Mouse (Mus musculus) ES-E14 (cell line): ENCODE measurements around the gene Fscn2. TPM values are rescaled to one million over a fixed set of nuclear protein-coding genes. Genes with fewer than 3 reads are reported as not detected.

ENCODE experiments used
- DNase-seq: peaks from one replicate; pipeline ENCODE4 v3.0.0-alpha.2; 2013; ENCODE audit warnings: low read depth, low spot score
- H3K27ac ChIP-seq: 2 replicates; pipeline ENCODE4 v1.5.1; 2012; ENCODE audit warnings: low read depth, mild to moderate bottlenecking, low read length, moderate library complexity, mixed read lengths; ENCODE audit not compliant: poor library complexity, insufficient read depth, severe bottlenecking
- H3K36me3 ChIP-seq: 2 replicates; pipeline ENCODE4 v1.6.1; 2012; ENCODE audit warnings: mild to moderate bottlenecking, low read length, moderate library complexity, mixed read lengths; ENCODE audit not compliant: control insufficient read depth, poor library complexity, insufficient read depth, severe bottlenecking
- H3K4me1 ChIP-seq, 2 experiments: fragments of 150-350 bp in 1 of 2; sonication (generic) in 1 of 2; 2 replicates each; pipeline ENCODE4 v1.6.1; 2012; ENCODE audit warnings: low read length in 2 of 2, mild to moderate bottlenecking in 1 of 2, mixed read lengths in 1 of 2; ENCODE audit not compliant: control insufficient read depth in 2 of 2, insufficient read depth in 2 of 2, poor library complexity in 1 of 2
- H3K4me3 ChIP-seq, 2 experiments: fragments of 150-350 bp in 1 of 2; sonication (generic) in 1 of 2; 2 replicates each; pipeline ENCODE4 v1.5.1; 2012; ENCODE audit warnings: low read length in 2 of 2, low read depth in 1 of 2, mild to moderate bottlenecking in 1 of 2, mixed read lengths in 1 of 2; ENCODE audit not compliant: insufficient read depth in 1 of 2, poor library complexity in 1 of 2, severe bottlenecking in 1 of 2
- H3K9ac ChIP-seq: 2 replicates; pipeline ENCODE4 v1.6.1; 2012; ENCODE audit warnings: low read depth, mild to moderate bottlenecking, low read length, mixed read lengths; ENCODE audit not compliant: poor library complexity, insufficient read depth, severe bottlenecking
- H3K9me3 ChIP-seq: fragments of 150-350 bp; sonication (generic); 2 replicates; pipeline ENCODE4 v1.6.1; 2012; ENCODE audit warnings: low read depth, mild to moderate bottlenecking, low read length; ENCODE audit not compliant: control insufficient read depth, insufficient read depth
- CHD2 ChIP-seq: IDR thresholded peaks from 2 replicates; pipeline ENCODE4 v1.6.1; 2014; ENCODE audit warnings: mild to moderate bottlenecking, low read depth, low read length, inconsistent platforms
- HCFC1 ChIP-seq: IDR thresholded peaks from 2 replicates; pipeline ENCODE4 v1.6.1; 2012; ENCODE audit warnings: low read length, inconsistent platforms, borderline replicate concordance; ENCODE audit not compliant: insufficient read depth
- MAFK ChIP-seq: IDR thresholded peaks from 2 replicates; pipeline ENCODE4 v1.6.1; 2014; ENCODE audit warnings: mild to moderate bottlenecking, low read depth, low read length, inconsistent platforms; ENCODE audit not compliant: insufficient read depth
- ZC3H11A ChIP-seq: IDR thresholded peaks from 2 replicates; pipeline ENCODE4 v1.6.1; 2012; ENCODE audit warnings: low read depth, mild to moderate bottlenecking, inconsistent platforms, low read length, borderline replicate concordance
- ZNF384 ChIP-seq: IDR thresholded peaks from 2 replicates; pipeline ENCODE4 v1.6.1; 2012; ENCODE audit warnings: low read depth, low read length, inconsistent platforms
- in situ Hi-C, 2 experiments: fragments of 600-800 bp; cut with MboI; formaldehyde crosslinking; loops; one replicate each; pipeline ENCODE4 v1.15.1; 2025; ENCODE audit warnings: low sequenced_read_pairs in 2 of 2, inconsistent platforms in 1 of 2; ENCODE audit not compliant: unreplicated experiment in 2 of 2
- total RNA-seq: library from RNA; depleted of rRNA; stranded (reverse); fragments of 300-350 nt; gene quantifications from 2 replicates; pipeline ENCODE4 v1.2.3, GENCODE M21; 2012

The Fscn2 gene
- total RNA-seq, 1 experiment, result 0.31 TPM

DNA sequence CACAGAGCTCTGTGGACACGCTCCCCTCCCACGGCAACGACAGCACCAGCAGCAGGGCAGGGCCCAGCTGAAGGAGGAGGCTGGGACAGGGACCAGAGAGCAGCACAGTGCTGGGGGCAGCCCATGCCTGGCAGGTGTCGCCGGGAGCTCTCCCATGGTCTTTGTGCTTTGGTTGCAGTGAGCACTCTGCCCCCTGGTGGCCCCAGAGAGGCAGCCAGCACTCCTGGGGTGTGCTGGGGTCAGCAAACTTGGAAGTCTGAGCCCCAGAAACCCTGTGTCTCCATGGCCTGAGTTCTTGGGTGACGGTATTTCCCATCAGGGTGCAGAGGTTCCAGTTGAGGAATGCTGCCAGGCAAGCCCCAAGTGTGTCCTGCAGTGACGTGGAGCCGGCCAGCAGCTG is 8.3 kb downstream of the Fscn2 start:
- Histone ChIP-seq H3K4me3 (no peak overlapping the region), H3K4me1 (peaks cover 0 to 27% of the 10 kb centered on the region in 2 experiments; a peak in 1 of 4 replicates), H3K36me3 (peaks cover 6% of the 10 kb centered on the region; the same call in 1 of the 2 replicates), H3K9me3 (no peaks in the 10 kb centered on the region), H3K9ac (no peak overlapping the region), H3K27ac (no peak overlapping the region; the same call in 1 of the 2 replicates)
- TF ChIP-seq ZNF384 (no peak), MAFK (peak; percentile 53; the same call in 1 of the 2 replicates), ZC3H11A (no peak), CHD2 (no peak), HCFC1 (no peak)
- in situ Hi-C loops, result no loop called here
- no peak for DNase-seq

DNA sequence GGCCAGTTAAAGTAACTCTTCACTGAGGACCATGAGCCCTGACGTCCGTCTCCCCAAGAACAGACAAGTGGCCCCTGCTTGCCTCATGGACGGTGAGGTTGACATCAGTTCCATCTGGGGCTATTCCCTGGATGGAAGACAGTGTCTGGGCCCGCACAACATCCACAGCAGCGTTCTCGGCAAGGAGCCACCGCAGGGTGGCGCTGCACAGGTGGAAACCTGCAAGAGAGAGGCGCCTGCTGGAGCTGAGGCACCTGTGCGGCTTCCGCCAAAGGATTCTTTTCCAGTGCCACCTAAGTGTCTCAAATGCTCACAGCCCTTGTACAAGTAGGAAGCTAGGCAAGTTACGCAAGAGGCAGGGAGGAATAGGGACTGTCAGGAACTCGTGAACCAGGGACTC is 11.7 kb downstream of the Fscn2 start:
- in situ Hi-C loops, result no loop called here
- TF ChIP-seq HCFC1 (no peak), ZC3H11A (no peak), CHD2 (no peak), MAFK (no peak), ZNF384 (no peak)
- H3K4me1 ChIP-seq, result peaks cover 0 to 11% of the 10 kb centered on the region in 2 experiments; a peak in 1 of 4 replicates
- DNase-seq, result no peak
- H3K9me3 ChIP-seq, result no peaks in the 10 kb centered on the region
- H3K9ac ChIP-seq, result no peak overlapping the region
- H3K27ac ChIP-seq, result no peak overlapping the region
- H3K4me3 ChIP-seq, result no peak overlapping the region
- peaks cover 18% of the 10 kb centered on the region; the same call in 1 of the 2 replicates for H3K36me3 ChIP-seq

DNA sequence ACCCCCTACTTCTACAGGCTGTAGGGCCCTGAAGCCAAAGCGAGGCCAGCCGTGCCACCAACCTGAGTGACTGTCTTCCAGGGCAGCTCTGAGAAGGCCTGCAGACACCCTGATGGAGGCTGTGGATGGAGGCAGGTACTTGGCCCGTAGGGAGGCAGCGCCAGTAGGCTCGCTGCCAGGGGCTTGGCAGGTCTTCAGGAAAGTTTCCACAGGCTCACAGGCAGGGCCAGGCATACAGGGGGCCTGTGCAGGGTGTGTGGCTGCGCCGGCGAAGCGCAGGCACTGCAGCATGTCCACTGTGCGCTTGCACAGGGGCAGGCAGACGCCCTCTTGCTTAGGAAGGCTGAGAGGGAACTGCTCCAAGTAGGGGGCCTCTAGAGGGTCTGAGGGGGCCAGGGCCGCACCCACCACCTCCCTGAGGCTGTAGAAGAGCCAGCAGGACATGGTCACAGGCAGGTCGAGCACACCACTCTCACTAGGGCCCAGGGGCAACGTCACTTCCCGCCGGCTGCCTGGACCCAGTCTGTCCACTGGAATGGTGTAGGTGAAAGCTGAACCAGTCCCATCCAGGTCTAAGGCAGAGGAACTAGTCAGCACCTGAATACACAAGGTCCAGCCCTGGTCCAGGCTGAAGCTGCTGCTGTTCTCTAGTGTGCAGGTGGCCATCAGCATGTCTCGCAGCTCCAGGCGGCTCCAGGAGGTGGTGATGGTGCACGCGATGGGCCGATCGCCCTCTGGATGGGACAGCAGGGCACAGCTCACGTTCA is 12.7 kb downstream of the Fscn2 start:
- Histone ChIP-seq H3K27ac (no peak overlapping the region), H3K4me3 (no peak overlapping the region), H3K4me1 (peaks cover 0 to 11% of the 10 kb centered on the region in 2 experiments; a peak in 1 of 4 replicates), H3K9me3 (no peaks in the 10 kb centered on the region), H3K9ac (no peak overlapping the region), H3K36me3 (peaks cover 18% of the 10 kb centered on the region; the same call in 1 of the 2 replicates)
- no peak for TF ChIP-seq MAFK
- no peak for TF ChIP-seq ZNF384
- TF ChIP-seq HCFC1, result no peak
- TF ChIP-seq CHD2, result no peak
- TF ChIP-seq ZC3H11A, result no peak
- in situ Hi-C loops, result no loop called here
- DNase-seq, result no peak

DNA sequence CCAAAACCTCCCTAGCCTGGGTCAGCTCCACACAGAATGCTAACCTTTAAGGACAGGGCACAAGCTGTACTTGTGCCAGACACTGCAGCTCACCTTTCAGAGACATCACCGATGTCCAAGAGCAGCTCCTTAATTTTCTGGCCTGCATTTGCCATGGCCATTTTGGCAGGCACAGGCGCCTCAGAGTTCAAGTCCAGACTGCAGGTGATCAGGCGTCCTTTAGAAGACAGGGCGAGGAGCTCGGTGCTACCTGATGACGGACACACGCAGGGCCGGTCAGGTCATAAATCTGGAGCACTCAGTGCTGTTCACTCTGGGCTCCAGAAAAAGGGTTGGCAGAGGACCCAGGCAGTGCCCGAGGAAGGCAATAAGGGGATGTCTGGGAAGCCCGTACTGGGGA is 14.0 kb downstream of the Fscn2 start:
- Histone ChIP-seq H3K4me1 (peaks cover 0 to 8% of the 10 kb centered on the region in 2 experiments; a peak in 1 of 4 replicates), H3K27ac (no peak overlapping the region), H3K4me3 (no peak overlapping the region), H3K36me3 (peaks cover 21% of the 10 kb centered on the region; the same call in 1 of the 2 replicates), H3K9me3 (no peaks in the 10 kb centered on the region), H3K9ac (no peak overlapping the region)
- no peak for DNase-seq
- no peak for TF ChIP-seq ZC3H11A
- TF ChIP-seq ZNF384, result no peak
- TF ChIP-seq CHD2, result no peak
- no peak for TF ChIP-seq MAFK
- no peak for TF ChIP-seq HCFC1
- in situ Hi-C loops, result no loop called here
